In the genomic region with DNA sequence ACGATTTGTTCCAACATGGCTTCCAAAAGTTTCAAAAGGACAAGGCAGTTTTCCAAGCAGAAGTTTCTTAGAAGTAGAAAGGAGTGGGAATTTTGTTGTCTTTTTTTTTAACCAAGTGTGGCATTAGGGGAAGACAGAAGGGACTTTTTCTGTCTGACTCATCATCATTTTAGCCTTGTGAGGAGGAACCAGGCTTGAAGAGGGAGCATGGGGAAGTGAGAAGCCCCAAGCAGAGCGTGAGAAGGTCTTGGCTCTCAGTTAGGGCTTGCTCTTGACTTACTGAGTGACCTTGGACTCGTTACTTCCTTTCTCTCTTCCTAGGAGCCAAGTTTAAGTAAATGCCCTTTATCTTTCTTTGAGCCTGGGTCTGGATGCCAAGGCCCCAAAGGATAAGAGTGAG, we compare ENCODE assay signal across 19 mouse cellular contexts. TPM values are rescaled to one million over a fixed set of nuclear protein-coding genes. Genes with fewer than 3 reads are reported as not detected.
DNase-seq lines count a peak whose midpoint lies in the region; ATAC-seq and TF ChIP-seq lines count a peak whose summit lies in the region.
"Had no signal": no experiment of that assay in that cellular context is flagged by ENCODE, and none has a peak within 500 bp of the region (broad histone marks: within the 10 kb centered on the region; RNA-seq: fewer than 3 reads in every experiment).

No protein-coding gene starts in this region.

- no peaks in the 10 kb centered on the region for H3K9me3 ChIP-seq in liver, embryonic 11.5 days (ENCODE audit: control insufficient read depth, low read length)
- H3K9me3 ChIP-seq: embryonic facial prominence, embryonic 10.5 days; hindbrain, embryonic 10.5 days; megakaryocyte, embryonic 14.5 days; neural tube, embryonic 12.5 days had no signal

- DNase-seq in liver, adult 2 months (ENCODE audit: extremely low read depth, low read depth, low spot score) = peak; percentile 50
- DNase-seq in liver, embryonic 11.5 days (ENCODE audit: low spot score) = no peak
- DNase-seq in B cell, adult 2 months = peak; percentile 42 to 58
- DNase-seq in monocyte, adult 2 months (ENCODE audit: low read depth in 1 of 2, low spot score in 2 of 2) = peak; percentile 52 to 56
- DNase-seq in left cerebral cortex, postnatal 4 days = no peak
- no peak for DNase-seq in cerebellum, adult 9-10 months
- DNase-seq: cerebellum, adult 11 months; cerebellum, postnatal 36 days; kidney, adult 18-20 months; kidney, postnatal 36 days; lung, embryonic 14.5 days; right cerebral cortex, postnatal 14 days; thymus, adult 2 months had no signal

- no peak overlapping the region for H3K4me2 ChIP-seq in liver, embryonic 11.5 days
- H3K4me2 ChIP-seq: lung, embryonic 14.5 days; neural tube, embryonic 12.5 days had no signal

- TF ChIP-seq CTCF in liver, adult 2 months (IDR thresholded peaks at IDR 0.05; ENCODE audit: low read depth, low read length) = no peak
- TF ChIP-seq CTCF in bone marrow macrophage, adult 2 months (IDR thresholded peaks at IDR 0.05; ENCODE audit: low read depth, low read length) = no peak

- H3K27me3 ChIP-seq in liver, adult 2 months (ENCODE audit: control insufficient read depth, insufficient read depth, low read length) = no peaks in the 10 kb centered on the region
- H3K27me3 ChIP-seq in liver, embryonic 11.5 days (replicated peaks; ENCODE audit: control insufficient read depth, insufficient read depth, low read length) = no peaks in the 10 kb centered on the region
- H3K27me3 ChIP-seq: neural tube, embryonic 12.5 days had no signal

- no peaks in the 10 kb centered on the region for H3K79me2 ChIP-seq in liver, adult 2 months (ENCODE audit: control insufficient read depth, insufficient read depth, low read length)

- peak overlapping the region; percentile 69 for H3K27ac ChIP-seq in liver, adult 2 months (replicated peaks; ENCODE audit: insufficient read depth, low read depth, low read length)
- no peak overlapping the region for H3K27ac ChIP-seq in liver, embryonic 11.5 days (ENCODE audit: low read depth, low read length)
- H3K27ac ChIP-seq in bone marrow macrophage, adult 2 months (ENCODE audit: insufficient read depth, low read depth, low read length) = peak overlapping the region; percentile 79
- H3K27ac ChIP-seq: embryonic facial prominence, embryonic 10.5 days; hindbrain, embryonic 10.5 days; neural tube, embryonic 12.5 days had no signal

- 73% methylated on average over 3 of the region's 3 CpGs for WGBS in liver, adult 2 months
- 61% methylated on average over 3 of the region's 3 CpGs for WGBS in liver, embryonic 11.5 days

- no peak for ATAC-seq in liver, embryonic 11.5 days (replicated peaks; ENCODE audit: low FRiP score)
- ATAC-seq: forebrain, embryonic 14.5 days had no signal

- no peak overlapping the region for H3K9ac ChIP-seq in liver, adult 2 months (ENCODE audit: low read depth, low read length)
- H3K9ac ChIP-seq in liver, embryonic 11.5 days (ENCODE audit: low read depth, low read length) = no peak overlapping the region
- H3K9ac ChIP-seq: lung, embryonic 14.5 days; neural tube, embryonic 12.5 days had no signal

- H3K36me3 ChIP-seq in liver, adult 2 months (ENCODE audit: control insufficient read depth, insufficient read depth, low read length) = no peaks in the 10 kb centered on the region
- no peaks in the 10 kb centered on the region for H3K36me3 ChIP-seq in liver, embryonic 11.5 days (ENCODE audit: control insufficient read depth, insufficient read depth, low read length)
- H3K36me3 ChIP-seq: embryonic facial prominence, embryonic 10.5 days; hindbrain, embryonic 10.5 days; neural tube, embryonic 12.5 days had no signal

- intact Hi-C loops in left cerebral cortex, postnatal 4 days (cut with DNase I) = no loop called here

- no peak overlapping the region for H3K4me3 ChIP-seq in liver, adult 2 months (ENCODE audit: insufficient read depth, low read depth, low read length)
- H3K4me3 ChIP-seq in liver, embryonic 11.5 days (ENCODE audit: low read depth, low read length) = no peak overlapping the region
- no peak overlapping the region for H3K4me3 ChIP-seq in bone marrow macrophage, adult 2 months (ENCODE audit: insufficient read depth, low read length)
- H3K4me3 ChIP-seq: embryonic facial prominence, embryonic 10.5 days; hindbrain, embryonic 10.5 days; neural tube, embryonic 12.5 days had no signal

- TF ChIP-seq POLR2A in liver, adult 2 months (IDR thresholded peaks at IDR 0.05; ENCODE audit: extremely low read depth, insufficient read depth, low read length) = no peak
- TF ChIP-seq POLR2A in bone marrow macrophage, adult 2 months (IDR thresholded peaks at IDR 0.05; ENCODE audit: borderline replicate concordance, low read depth, low read length) = no peak

- H3K4me1 ChIP-seq in liver, adult 2 months (ENCODE audit: control insufficient read depth, insufficient read depth, low read length) = peaks cover 13% of the 10 kb centered on the region; the same call in 1 of the 2 replicates
- no peaks in the 10 kb centered on the region for H3K4me1 ChIP-seq in liver, embryonic 11.5 days (replicated peaks; ENCODE audit: control insufficient read depth, insufficient read depth, low read length)
- peaks cover 80% of the 10 kb centered on the region for H3K4me1 ChIP-seq in bone marrow macrophage, adult 2 months (ENCODE audit: control insufficient read depth, insufficient read depth, low read length)

RNA-seq across cellular contexts. Expression of gene Fam49a, which starts 8.6 kb away (rescaled TPM):
- total RNA-seq in liver, adult 2 months (2014; rRNA removed) = 2.0 and 3.3 TPM in 2 replicates
- 0.65 and 1.7 TPM in 2 replicates for polyA plus RNA-seq in liver, adult 2 months (2012; rRNA removed)
- polyA plus RNA-seq in liver, embryonic 11.5 days (2014; fragmentation: Nextera tagmentation; extraction: Ambion mirVana) = 4.8 and 5.7 TPM in 2 replicates
- polyA plus RNA-seq in bone marrow macrophage, adult 2 months (2012; ENCODE audit: insufficient read depth, insufficient read length, missing spikeins) = 68.2 and 82.8 TPM in 2 replicates
- total RNA-seq in left cerebral cortex, postnatal 4 days (2021) = 100 to 1,000 TPM; 346 to 364 TPM

Comparison
In these comparisons a context has a peak if more than half of its experiments do, and no peak if none do; other contexts are left out.
1. DNase-seq: peak in liver, adult 2 months (single experiment), B cell, adult 2 months (2 of 2) and monocyte, adult 2 months (2 of 2); none in liver, embryonic 11.5 days (single experiment), left cerebral cortex, postnatal 4 days (single experiment) and cerebellum, adult 9-10 months (single experiment).
2. RNA of gene Fam49a, which starts 8.6 kb away (polyA plus RNA-seq): 68.2 to 82.8 TPM in bone marrow macrophage, adult 2 months; 4.8 to 5.7 TPM in liver, embryonic 11.5 days and 0.65 to 1.7 TPM in liver, adult 2 months; every median in the first group is over 10 times any median in the second.